Mouse (Mus musculus) megakaryocyte progenitor cell, adult 5-6 weeks (primary cell): ENCODE data around the gene Fzd2. TPM values are rescaled to one million over a fixed set of nuclear protein-coding genes. Genes with fewer than 3 reads are reported as not detected.

Experiments used
- ATAC-seq: replicated peaks from 2 replicates; pipeline ENCODE4 v1.8.0; 2016; ENCODE audit warnings: mild to moderate bottlenecking, moderate TSS enrichment, inconsistent platforms; ENCODE audit not compliant: poor library complexity
- total RNA-seq, 2 experiments: library from RNA; stranded (forward) in 1 of 2; stranded (reverse) in 1 of 2; fragments of 157-497, 149-512 nt in 1 of 2; fragments of 200-1000 nt in 1 of 2; gene quantifications; 2 replicates each; pipeline versions ENCODE4 v1.2.3 to v1.2.4; 2015 to 2017

The Fzd2 gene
- total RNA-seq, 2 experiments from 2014 or later = not detected

DNA sequence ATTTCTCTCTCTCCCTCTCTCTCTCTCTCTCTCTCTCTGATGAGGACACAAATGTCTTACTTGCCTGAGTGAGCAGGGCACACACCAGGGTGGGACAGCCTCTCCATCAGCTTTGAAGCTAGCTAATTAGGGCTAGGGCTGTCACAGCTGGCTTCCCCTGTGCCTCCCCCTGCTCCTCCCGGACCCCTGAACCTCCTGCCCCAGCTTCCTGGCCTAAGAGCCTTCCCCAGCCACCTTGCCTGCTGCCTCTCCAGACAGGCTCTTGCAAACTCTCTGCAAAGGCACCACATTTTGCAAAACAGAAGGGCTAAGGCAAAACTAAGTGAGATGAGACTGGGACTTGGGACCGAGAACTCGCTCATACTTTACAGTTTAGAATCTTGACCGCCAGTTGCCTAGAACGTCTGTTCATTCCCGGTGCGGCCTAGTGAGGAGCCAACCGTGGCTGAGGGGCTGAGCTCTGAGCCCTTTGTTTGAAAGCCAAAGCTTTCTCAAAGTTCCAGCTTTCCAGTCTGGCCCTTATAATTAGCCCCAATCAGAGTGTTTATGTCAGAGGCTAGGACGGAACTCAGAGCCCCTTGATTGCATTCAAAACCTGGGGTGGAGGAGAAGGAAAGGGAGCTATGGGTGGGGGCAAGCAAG lies 6.6 kb downstream of the Fzd2 start:
- no peak for ATAC-seq

DNA sequence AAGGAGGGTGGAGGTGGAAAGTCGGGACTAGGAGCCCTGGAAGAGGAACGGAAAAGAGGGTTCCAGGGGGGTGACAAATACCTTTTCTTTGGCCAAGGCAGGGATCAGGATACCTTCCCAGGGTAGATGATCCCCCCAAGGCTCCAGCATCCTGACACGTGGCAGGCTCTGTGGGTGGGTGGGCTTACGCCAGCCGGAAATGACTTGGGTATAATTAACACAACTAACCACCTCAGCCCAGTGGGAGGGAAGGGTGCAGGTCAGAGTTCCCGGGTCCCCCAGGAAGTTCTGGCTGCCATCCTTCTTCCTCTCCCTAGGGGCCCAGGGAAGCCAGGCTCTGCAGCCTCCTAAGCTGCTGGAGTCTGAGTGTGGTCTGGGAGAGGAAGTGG lies 7.1 kb downstream of the Fzd2 start:
- ATAC-seq = no peak

DNA sequence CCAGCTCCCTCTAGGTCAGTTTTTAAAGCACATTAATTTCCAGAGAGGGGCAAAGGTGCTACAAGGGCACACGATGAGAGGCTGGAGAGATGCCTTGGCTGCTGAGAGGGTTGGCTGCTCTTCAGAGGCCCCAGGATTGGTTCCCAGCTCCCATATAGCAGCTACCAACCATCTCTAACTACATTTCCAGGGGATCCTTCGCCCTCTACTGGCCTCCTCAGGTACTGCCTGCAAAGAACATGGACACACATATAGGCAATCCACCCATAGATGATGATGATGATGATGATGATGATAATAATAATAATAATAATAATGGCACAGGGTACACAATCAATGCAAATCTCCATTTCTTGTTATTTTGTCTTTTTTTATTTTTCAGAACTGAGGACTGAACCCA lies 15.3 kb downstream of the Fzd2 start:
- no peak for ATAC-seq

DNA sequence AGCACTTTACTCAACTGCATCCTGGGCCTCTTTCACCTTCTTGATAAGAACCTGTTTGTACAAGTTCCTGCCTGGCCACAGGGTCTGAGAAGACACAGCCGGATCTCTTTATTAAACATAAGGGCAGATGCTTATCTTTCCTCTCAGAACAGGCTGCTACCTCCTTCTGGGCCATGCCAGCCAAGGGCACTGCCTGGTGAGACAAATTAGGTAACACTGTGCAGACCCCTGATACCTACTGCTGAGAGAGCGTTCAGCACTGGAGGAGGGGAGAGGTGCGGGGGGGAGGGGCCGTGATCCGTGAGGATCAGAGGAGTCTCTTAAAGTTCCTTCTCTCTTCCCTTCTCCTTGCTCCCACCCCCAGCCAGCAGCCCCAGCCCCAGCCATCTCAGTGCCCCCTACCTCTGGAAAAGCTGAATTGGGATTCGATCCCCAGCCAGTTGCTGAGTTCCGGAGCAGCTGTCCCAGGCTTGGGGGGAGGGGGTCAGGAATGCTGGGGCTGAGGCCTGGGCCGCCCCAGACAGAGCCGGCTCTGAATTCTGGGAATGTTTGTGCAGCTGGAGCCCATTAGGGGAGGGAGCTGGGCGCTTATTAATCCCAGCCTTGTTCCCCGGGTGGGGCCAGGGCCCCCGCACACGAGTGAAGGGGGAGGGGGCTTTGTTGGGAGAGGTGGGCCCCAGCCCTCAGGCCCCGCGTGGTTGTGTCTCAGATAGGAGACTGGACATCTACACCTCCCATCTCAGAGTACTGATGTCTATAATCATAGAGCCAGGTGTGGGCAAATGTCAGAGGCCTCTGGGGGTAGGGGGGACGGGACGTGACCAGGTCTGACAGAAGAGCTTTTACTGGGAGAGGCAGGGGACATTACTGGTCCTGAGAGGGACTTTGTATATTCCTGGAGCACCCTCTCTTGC lies 19.9 kb downstream of the Fzd2 start:
- ATAC-seq = no peak

DNA sequence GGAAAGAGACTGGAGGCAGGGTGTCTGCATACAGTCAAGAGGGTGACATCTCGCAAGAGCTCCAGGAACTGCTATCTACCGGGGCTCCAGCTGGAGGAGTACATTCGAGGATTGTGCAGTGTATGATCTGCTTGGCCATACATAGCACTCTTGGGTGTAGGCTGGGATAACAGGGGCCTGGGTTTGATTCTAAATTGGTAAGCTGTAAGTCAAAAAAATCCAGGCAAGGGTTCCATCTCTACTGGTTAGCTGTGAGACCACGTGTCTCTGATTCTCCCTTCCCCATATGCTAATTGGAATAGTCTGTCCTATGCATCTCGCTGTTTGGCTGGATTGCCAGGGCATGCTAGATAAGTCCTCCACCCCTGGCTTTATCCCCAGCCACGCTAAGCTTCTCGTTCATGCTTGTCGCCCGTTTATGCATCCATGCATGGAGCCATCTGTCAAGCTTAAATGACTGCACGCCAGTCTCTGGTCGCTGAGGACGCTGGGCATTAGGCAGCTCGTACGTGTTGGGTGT lies 20.8 kb downstream of the Fzd2 start:
- no peak for ATAC-seq

DNA sequence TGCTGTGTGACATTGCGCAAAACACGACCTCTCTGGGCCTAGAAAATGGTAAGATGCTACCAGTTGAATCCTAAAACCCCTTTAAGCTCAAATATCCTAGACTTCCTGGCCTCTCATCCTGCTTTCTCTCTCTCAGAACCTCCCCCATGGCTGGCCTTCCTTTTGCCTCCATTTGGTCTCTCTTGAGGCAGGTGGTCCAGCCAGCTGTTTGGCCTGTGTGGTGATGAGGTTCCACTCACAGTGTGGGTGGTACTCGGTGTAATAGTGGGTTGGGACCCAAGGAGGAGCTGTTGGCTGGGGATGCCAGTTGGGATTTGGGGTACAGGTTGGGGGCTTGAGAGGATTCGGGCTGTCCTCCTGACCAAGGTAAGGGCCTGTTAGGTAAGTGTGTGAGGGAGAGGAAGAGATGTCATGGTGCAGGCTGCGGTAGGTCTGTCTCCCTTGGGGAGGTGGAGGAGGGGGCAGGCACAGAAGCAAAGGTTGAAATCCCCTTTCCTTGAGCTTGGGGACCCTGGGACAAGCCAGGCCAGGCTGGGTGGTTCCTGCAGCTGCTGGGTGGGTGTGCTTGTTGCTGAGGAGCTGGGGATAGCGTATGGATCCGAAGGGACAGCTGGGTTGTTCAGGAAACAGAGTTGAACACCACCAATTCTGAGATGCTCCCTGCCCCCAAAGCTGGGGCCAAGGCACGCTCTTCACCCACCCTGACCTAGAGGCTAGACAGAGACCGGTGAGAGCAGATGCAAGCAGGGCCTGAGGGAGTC lies 23.2 kb downstream of the Fzd2 start:
- no peak for ATAC-seq

DNA sequence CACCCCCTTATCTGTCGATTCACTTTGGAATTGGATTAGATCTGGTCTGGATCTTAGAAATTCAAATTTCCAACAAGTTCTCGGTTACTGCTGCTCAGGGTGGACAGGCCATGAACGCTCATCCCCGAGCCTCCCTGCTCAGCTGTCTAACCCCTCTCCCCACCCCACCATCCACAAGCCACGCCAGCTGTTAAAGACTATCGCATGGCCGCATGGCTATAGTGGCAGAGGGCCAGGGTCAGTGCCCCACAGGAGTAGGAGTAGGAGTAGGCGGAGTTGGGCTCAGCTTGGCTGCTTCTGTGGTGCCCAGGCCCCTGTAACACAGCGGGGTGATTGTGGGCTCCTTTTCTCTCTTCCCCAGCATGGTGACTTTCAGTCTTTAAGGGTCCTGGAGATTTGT lies 24.3 kb downstream of the Fzd2 start:
- no peak for ATAC-seq

DNA sequence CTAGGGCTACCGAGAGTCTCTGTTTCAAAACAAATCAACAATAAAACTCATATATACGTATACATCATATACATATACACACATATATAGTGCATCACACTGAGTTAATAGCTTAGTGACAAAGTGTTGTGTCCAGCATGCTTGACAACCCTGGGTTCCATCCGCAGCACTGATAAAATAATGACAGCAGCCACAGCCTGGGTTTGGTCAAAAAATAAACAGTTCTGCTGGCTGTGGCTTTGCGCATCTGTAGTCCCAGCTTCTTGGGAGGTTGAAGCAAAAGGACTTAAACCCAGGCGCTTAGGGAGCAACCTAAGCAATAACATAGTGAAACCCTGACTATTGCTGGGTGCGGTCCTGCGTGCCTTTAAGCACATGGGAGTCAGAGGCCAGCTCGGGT lies 25.2 kb downstream of the Fzd2 start:
- no peak for ATAC-seq

DNA sequence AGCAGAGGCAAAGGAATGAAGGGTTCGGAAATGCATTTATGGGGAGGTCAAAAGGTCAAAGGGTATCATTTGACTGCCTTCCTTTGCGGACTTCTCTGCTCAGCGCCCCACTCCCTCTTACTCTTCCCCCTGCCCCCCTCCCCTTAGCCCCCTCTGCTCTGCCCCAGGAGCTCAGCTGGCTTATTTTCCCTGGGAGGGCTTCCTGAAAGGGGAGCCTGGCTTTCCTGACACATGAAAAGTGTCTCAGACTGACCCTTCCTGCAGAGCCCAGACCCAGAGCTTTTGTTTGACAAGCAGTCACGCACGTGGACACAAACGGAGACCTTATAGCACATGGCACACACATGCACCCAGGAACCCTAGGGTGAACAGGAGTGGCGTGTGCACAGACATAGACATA lies 26.5 kb downstream of the Fzd2 start:
- no peak for ATAC-seq

DNA sequence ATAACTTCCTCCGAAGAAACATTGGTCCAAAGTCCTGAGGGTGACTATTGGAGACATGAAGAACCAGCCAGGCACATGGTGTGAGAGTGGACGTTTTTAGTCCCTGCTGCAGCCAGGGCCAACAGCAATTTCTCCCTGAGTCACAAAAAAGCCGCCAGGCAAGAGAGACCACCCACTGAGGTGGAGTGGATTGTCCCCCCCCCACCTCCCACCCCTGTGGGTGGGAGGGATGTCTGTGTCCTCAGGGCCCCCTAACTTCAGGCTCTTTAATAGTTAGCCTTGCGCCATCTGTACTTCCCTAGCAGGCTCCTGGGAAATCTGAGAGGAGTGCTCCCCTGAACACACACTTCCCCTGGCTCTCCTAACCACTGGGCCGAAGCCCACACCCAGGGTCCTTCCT lies 27.0 kb downstream of the Fzd2 start:
- no peak for ATAC-seq

DNA sequence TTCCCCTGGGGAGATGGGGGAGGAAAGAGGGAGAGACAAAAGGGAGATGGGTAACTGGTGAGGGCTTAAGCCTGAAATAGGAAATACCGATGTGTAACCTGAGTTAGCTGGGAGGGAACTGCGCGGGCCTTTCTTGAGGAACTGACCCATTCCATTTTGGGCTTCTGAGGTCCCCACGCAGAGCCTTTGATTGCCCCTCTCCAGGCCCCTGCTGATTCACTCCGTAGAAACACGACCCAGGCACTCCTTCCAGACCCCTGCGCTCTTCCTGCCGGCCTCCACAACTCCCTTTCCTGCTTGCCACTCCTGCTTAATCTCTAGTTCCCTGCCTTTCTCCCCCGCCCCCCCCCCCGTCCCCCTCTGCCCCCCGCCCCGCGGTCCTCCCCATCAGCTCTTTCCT lies 28.5 kb downstream of the Fzd2 start:
- no peak for ATAC-seq

DNA sequence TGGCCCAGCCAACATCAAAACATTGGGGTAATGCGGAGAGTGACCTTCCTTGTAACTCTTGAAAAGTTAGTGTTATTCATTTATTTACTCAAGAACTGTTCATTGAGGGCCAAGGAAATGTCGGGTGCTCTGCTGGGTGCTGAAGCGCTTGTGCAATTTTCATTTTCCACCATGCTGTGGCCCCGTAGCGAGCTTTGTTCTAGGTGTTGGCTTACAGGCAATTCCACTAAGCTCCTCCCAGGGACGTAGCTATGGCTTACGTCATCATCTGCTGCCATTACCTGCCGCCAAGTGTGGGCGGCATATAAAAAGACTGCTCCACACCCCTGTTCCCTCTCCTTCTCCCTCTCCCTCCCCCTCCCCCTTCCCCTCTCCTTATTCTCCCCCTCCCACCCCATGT lies 29.2 kb downstream of the Fzd2 start:
- no peak; the same call in 1 of the 2 replicates for ATAC-seq

DNA sequence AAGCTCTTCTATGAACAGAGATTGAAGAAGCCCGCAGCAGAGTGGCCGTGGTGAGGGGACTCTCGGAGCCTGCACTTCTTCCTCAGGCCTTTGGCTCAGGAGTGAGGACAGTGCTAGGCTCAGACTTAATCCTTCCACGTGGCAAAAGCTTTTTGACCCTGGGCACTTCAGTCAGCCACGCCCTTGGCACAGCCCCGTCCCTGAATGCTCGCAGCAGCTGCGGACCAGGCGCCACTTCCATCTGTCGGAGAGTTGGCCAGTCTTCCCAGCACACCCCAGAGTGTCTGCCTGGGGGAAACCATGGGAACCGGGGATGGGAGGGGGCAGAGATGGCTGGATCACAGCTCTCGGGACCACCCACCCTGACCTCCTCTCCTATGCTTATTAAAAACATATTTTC lies 32.7 kb downstream of the Fzd2 start:
- ATAC-seq = no peak

DNA sequence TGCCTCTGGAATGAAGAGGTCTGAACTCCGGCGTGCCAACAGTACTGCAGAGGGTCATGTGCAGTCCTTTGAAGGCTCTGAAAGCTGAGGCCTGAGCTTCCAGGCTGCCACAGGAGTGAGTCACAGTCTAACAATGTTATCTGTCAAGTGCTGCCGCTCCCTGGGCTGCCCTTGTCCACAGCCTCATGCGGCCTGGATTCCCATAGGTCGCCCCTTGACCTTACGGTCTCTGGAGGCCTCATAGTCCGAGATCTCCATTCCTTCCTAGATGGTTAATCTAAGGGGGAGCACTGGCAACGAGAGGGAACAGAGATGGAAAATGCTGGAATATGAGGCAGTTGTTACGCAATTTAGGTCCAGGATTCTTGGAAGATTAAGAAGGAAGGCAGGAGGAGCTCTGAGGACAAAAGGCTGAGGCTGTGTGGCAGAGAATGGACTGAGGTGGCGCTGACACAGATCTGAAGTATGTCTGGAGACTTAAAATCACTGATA lies 39.7 kb downstream of the Fzd2 start:
- ATAC-seq = no peak

DNA sequence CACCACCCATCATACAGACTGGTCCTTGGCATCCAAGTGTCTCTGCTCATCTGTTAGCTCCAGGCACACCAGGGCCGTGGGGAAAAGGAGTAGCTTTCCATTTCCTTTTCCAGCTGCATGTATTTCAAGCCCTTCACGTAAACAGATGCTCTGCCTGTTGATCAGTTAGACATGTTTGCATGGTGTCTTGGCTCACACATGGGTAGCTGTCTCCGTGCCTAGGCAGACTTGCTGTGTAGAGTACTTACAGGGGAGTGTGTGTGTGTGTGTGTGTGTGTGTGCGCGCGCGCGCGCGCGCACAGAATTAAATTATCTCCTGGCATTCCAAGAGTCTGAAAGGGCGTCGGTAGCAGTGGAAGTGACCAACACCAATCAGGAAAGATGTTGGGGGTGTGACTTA lies 42.0 kb downstream of the Fzd2 start:
- no peak for ATAC-seq

DNA sequence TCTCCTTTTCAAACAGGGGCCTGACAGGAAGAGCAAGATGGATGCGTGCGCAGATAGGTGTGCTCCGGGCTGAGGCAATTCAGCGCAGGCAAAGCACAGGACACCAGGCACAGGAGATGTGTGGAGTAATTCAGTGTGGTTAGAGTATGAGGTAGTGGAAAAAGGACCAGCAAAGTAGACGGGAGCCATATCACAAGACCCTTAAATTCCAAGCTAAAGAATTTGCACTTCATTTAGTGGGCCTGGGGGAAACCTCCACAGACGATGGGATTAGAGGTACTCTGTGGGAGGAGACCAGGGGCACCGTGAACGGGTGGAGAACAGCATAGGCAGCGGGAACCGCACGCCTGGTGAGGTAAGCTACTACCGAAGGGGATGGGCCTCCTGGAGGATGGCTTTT lies 43.7 kb downstream of the Fzd2 start:
- no peak for ATAC-seq

DNA sequence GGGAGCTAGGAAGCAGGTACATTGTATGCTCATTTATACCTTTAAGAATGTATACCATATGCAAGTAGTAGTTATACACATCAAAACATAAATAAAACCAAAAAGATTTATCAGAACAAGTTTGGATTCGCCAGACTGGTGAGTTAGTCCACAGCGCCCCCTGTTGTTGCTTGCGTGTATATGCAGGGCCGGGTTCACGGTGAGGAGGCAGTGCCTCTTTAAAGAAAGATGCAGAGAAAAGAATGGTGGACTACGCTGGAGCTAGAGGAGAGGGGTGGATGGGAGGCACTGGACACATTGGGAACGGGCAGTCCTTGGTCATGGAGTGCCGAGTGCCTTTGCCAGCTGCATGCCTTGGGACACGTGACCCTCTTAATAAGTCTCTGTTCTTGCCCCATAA lies 47.2 kb downstream of the Fzd2 start:
- ATAC-seq = peak; percentile 66

DNA sequence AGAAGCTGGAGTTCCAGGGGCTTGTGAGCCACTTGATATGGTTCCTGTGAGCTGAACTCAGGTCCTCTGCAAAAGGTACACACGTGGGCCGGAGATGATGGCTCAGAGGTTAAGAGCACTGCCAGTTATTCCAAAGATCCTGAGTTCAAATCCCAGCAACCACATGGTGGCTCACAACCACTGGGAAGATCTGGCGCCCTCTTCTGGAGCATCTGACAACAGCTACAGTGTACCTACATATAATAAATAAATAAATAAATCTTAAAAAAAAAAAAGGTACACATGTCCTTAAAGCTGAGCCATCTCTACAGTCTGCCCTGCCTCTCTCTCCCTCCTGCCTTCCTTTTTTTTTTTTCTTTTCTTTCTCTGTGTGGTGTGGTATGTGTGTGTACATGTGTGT lies 48.6 kb downstream of the Fzd2 start:
- ATAC-seq = no peak

DNA sequence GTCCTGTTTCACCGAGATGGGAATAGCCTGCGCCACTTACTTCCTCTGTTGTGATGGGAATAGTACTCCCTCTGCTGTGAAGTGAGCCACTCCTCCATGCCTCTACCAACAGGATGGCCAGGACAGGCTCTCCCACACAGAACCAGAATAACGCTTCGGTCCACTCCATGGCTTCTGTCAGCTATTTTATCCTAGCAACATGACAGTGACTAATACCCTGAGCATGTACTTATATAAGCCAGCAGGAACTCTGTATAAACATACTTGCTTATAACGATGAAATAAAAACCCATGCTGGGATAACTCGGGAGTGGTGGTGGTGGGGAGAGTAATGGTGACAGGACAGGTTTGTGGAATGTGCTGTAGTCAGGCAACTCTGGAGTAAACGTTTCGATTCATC lies 51.7 kb downstream of the Fzd2 start:
- ATAC-seq = no peak

DNA sequence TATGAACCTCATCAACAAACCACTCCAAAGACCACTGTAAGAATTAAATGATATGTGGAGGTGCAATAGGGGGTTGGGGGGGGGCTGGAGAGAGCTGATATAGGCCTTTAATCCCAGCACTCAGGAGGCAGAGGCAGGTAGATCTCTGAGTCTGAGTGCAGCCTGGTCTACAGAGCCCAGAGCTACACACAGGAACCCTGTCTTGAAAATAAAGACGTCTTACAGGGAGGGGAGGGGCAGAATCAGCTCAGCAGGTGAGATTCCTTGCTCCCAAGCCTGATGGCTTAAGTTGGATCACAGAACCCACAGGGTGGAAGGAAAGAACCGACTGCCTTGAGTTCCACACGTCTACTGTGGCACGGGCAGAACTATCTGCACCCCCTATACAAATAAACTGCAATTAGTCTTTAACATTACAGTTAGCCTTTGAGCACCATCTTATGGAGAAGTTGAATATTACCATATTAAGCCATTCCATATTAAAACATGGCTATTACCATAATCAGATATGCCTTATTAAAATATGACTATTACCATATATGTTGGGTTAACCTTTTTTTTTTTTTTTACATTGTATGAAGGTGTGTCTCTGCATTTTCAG lies 52.2 kb downstream of the Fzd2 start:
- ATAC-seq = peak; percentile 63

DNA sequence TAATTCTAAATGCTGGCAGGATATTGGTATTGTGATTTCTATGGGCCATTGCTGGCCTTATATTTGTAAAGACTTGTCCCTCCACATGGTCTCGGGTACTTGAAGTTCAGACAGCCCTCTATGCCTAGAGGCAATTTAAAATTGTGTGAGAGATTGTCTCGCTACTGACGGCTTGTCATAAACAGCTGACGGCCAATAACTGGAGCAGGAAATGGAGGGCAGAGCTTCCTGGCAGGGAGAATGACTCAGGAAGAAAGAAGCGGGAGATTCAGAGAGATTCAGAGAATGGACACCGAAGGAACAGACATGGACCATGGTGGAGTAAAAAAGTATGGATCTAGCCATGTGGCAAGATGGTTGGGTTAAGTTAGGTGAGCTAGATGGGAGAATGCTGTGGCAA lies 52.7 kb downstream of the Fzd2 start:
- ATAC-seq = no peak
